Mouse (Mus musculus) testis, postnatal 10 days (tissue): ENCODE results near the gene Fcgr2b.
"Not testable (repeated sequence)": the region's sequence is repeated elsewhere in the genome, so short reads cannot be mapped to it uniquely, and the experiment has no call there.

Experiments
- DNase-seq: peaks from one replicate; pipeline ENCODE4 v3.0.0; 2021; ENCODE audit warnings: low spot score

Gene Fcgr2b

DNA sequence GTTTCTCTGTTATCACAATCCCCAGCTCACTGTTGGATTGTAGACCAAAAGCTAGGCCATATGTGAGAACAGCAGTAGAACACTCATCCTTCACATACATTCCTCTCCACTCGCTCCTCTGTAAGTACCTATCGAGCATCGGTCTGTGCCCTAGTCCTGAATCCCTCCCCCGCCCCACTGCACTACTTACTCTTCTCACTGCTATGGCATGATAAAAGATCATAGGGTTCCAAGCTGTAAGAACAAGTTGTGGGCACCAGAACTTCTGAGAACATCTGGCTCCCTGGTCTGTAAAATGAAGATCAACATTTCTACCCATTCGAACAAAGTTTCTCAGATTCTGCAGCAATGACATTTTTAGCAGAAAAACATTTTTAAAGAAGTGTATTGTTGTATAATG, at the start of gene Fcgr2b:
Gene Fcgr2b (minus strand): TSS at position 101 of the 400 bp plus-strand sequence.
- DNase-seq: no peak

DNA sequence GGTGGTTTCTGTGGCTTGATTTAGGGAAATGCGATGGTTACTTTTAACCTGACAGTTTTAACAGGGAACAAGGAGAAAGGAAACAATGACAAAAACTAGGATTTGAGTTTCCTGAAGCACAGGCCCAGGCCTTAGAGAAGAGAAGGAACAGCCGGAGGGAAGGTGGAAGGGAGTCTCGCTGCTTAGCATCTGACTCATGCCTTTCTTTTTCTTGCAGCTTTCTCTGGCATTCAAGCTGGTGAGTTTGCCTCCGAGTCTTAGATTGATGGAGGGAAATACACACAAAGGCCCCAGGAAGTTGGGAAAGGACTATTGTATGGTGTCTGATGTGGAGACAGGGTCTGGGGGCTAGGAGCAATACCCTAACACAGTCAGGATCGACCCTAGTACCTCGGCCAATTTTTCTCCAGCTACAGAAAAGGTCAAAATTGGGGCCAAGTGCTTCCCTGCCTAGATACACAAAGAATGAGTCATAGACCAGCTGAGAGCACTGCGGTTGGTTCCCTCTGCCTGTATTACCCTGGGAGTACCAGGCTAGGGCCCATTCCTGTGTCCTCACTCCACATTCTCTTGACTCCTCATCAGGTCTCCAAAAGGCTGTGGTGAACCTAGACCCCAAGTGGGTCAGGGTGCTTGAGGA, 43.1 kb upstream of the Fcgr2b start:
- no peak for DNase-seq

- DNase-seq: no peak
Measured at GRCm38 (mm10) chr1:171018737-171019136, 42.4 kb upstream of the Fcgr2b start, which contains the start of gene Fcgr4. TSS of gene Fcgr4 (plus strand) at chr1:171018920.

DNA sequence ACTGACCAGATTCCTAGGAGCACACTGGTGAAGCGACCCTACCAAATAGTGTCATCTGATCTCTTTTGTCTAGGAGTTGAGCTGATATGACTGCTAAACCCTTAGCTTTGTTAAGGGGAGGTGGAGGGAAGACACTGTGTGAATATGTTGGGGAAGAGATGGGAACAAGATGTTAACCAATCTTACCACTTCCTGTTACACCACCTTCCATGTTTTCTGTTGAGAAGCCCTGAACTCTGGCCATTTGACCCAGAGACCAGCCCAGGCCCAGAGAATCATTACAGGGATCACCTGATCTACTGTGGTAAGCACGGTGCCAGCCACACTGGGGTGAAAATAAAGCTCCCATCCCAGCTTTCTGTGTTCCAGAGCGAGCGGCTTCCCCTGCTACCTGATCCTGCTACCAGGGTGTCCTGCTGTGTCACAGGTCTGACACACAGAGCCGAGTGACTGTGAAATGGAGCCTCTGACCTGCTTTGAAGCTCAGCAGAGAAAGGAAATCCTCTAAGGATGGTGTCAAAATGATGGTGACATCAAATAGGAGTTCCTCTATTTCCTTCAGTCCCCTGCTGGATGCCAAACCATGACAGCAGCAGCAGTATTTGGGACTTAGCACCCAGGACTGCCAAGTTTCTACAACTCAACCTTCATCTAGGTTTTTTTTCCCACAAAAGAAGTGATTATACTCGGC, 41.3 kb upstream of the Fcgr2b start:
- DNase-seq: no peak

GRCm38 (mm10) chr1:171016676-171017356, 40.5 kb upstream of the Fcgr2b start:
- DNase-seq: no peak

GRCm38 (mm10) chr1:171011733-171012132, 35.4 kb upstream of the Fcgr2b start:
- DNase-seq: no peak

- peak; percentile 45 for DNase-seq
Measured at GRCm38 (mm10) chr1:171006905-171007304, 30.6 kb upstream of the Fcgr2b start.

GRCm38 (mm10) chr1:171006335-171006734, 30.0 kb upstream of the Fcgr2b start:
- DNase-seq: no peak

DNA sequence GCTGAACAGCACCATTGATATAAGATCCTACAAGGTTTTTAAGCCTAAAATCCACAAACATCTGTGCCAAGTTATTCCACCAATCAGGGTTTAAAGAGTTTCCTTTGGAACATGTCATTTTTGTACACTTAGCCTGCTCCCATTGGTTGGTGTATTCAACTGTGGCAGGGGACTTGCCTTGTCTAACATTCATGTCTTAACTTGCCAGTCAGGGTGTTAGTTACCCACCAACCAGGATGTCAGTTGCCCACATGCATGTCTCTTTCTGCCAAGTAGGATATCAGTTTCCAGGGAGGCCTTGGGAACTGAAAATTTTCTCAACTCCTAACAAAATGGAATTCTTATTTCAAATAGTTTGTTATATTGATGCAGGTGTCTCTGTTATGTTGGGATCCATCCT, 29.2 kb upstream of the Fcgr2b start:
- no peak for DNase-seq

DNA sequence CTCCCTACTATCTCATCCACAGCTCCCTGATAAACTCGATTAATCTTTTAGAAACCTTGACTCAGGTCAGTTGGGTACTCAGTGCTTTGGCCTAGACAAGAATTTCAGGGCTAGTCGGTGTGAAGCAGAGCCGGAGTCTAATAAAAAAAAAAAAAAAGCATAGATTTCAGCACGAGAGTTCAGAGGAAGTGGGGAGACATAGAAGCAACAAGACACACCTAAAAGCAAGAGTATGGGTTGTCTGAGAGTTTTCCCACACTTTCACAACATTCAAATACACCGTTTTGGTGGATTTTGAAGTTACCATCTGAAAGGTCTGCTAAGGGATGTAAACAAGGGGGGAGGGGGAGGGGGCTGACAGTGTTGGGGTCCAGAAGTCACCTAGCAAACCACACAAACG, 28.7 kb upstream of the Fcgr2b start:
- no peak for DNase-seq

DNA sequence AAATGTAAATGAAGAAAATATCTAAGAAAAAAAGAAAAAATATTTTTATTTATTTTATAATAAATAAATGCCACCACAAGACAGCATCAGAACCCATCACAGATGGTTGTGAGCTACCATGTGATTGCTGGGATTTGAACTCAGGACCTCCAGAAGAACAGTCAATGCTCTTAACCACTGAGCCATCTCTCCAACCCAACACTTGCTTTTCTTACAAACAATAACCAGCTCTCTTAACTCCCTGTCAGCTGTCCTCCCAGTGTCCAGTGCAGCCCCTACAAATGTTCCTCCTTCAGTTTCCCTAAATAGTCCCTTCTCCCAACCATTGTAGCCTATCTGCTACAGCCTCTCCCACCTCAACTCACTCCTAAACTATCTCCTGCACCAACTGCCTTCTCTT, 23.5 kb upstream of the Fcgr2b start:
- DNase-seq: no peak

- no peak for DNase-seq
Measured at GRCm38 (mm10) chr1:170997756-170998655, 21.7 kb upstream of the Fcgr2b start.

DNA sequence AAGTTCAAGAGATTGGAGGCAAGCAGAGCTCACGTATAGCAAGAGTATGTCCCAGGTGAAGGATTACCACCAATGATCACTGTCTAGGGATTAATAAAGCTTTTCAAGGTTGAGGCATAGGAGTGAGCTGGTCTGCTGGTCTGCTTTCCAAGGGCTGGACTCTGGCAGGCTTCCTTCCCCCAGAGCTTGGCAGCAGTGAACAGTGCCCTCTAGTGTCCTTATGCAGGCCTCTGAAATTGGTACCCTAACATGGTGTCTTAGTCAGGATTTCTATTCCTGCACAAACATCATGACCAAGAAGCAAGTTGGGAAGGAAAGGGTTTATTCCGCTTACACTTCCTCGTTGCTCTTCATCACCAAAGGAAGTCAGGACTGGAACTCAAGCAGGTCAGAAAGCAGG, 20.4 kb upstream of the Fcgr2b start:
- peak; percentile 70 for DNase-seq

DNA sequence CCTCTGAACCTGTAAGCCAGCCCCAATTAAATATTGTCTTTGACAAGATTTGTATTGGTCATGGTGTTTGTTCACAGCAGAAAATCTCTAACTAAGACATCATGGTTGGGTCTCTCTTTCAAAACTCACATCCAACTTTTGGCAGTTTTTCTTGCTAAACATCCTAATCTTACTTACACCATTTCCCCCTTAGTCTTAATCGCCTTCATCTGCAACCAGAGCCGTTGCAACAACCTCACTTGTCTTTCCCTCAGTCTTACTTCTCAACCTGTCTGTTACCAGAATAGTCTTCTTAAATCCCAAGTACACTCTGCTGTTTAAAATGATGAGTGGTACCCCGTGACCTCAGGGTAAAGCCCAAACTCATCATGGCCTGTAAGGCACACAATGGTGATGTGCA, 19.7 kb upstream of the Fcgr2b start:
- no peak for DNase-seq

DNA sequence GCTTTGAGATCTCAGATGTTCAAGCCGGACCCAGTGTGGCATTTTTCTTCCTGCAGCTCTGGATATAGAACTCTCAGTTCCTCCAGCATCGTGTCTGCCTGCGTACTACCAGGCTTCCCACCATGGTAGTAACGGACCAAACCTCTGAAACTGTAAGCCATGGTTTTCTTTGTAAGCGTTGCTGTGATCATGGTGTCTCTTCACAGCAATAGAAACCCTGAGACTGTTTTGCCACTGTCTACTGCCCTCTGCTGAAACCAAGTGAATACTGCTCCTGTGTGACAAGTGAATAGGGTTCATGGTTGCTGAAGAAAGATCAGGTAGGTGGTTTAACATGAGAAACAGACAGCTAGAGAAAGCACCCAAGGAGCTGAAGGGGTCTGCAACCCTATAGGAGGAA, 16.2 kb upstream of the Fcgr2b start:
- peak; percentile 49 for DNase-seq

DNA sequence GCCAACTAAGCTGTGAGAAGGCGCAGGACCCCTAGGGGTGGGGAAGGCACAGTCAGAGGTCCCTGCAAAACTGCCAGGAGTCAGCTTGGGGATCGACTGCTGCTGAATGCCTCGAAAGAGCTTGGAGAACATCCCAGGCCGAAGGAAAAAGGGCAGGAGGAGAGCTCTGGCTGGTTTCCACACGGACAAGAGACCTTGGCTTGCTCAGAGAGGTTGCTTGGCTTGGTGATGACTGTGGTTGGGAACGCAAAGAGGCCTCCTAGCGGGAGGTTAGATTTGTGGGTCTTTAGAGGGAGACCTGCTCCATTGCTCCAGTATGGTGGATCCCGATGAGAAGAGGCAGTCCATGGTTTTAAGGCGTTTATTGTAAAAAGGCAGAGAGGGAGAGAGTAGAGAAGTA, 13.3 kb upstream of the Fcgr2b start:
- peak; percentile 44 for DNase-seq

- DNase-seq: no peak
Measured at GRCm38 (mm10) chr1:170985861-170986260, 9.5 kb upstream of the Fcgr2b start.

- no peak for DNase-seq
Measured at GRCm38 (mm10) chr1:170985092-170985491, 8.7 kb upstream of the Fcgr2b start.

DNA sequence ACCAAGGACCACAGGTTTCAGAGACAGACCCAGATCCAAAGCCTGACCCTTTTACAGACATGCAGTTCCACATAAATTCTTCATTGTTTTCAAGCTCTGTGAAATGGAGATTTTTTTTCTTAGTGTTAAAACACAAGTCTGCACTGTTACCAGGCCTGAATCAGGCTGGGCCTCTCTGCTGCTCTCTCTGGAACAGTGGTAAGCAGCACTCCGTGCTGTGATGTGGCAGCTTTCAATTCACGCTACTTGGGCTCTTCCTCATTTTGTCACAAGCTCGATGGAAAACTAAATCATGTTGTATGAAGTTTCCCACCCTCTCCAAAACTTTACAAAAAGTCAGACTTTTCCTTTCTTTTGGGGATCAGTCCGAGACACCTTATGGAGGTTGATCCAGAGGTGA, 6.7 kb upstream of the Fcgr2b start:
- no peak for DNase-seq

DNA sequence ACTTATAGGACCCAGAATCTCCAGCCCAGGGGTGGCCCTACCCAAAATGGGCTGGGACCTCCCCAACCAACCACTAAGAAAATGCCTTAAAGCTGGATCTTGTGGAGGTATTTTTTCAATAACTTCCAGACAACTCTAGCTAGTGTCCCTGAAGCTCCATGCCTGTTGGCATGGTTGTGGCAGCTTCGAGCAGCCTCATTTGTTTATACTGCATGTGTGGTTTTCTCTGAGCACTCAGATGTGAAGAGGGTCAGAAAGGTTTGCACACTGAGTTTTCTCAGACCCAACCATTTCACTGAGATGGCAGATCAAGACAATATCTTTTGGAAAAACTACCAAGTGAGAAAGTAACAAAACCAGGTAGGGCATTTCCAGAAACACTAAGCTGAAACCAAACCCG, 6.0 kb upstream of the Fcgr2b start:
- DNase-seq: no peak

- not testable (repeated sequence) for DNase-seq
Measured at GRCm38 (mm10) chr1:170981679-170982078, 5.3 kb upstream of the Fcgr2b start.

DNA sequence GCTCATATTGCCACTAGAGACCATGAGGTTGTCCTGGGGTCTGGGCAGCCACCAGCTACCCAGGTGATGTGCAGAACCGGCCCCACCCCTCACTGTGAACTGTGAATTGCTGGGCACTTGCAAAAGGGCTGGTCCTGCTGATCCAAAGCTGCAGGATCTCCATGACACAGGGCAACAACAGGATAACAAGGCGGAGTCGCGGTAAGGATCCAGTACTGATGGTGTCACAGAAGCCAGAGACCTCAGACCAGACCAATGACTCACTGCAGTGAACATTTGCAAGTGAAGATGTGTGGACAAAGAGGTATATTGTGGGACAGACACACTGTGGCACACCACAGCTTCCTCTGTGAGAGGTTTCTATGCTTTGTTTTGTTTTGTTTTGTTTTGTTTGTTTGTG, 2.3 kb upstream of the Fcgr2b start:
- no peak for DNase-seq
